Mouse (Mus musculus) urinary bladder, postnatal 25 days (tissue): ENCODE data around the gene Cadm2.

Source experiments
- DNase-seq: peaks from one replicate; pipeline ENCODE4 v3.0.0; 2022; ENCODE audit warnings: low spot score

The Cadm2 gene

GRCm38 (mm10) chr16:67509079-67509478 lies 111.6 kb downstream of the Cadm2 start:
- no peak for DNase-seq

DNA sequence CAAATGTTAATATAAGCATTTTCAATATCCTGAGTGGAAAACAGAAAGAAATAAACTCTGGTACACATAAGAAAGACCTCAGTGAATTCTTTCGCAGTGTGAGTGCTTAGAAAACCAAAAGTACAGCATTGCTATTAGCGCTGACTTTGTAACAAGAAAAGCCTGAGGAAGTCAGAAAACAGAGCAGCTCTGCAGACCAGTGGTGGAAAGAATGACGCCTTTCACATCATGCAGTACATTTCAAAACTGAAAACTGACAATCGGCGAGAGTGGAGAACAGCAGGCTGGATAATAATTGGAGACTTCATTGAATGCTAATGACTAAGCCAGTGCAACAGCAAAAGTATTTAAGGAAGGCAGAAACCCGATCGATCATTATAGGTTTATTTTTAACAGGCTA lies 138.2 kb downstream of the Cadm2 start:
- no peak for DNase-seq

DNA sequence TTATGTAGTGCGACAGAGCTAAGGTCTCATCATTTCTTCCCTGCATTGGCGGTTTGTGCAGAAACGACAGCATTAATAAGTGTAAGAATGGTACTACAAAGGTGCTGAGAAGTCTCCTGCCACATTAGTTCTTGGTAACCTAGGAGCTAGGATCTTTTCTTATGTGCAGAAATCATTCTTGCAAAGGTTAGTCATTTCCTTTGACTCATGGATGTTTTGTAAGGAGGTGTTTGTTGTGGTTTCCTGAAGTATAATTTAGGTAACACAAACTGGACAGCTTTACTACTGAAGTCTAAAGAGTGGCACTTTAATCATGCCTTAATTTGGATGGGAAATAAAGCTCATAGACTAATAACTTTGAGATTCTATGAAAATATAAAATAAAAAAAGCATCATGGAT lies 153.7 kb downstream of the Cadm2 start:
- DNase-seq: no peak

- no peak for DNase-seq
Measured at GRCm38 (mm10) chr16:67436301-67436700, 184.4 kb downstream of the Cadm2 start.

GRCm38 (mm10) chr16:67425371-67425770 lies 195.3 kb downstream of the Cadm2 start:
- DNase-seq: no peak

DNA sequence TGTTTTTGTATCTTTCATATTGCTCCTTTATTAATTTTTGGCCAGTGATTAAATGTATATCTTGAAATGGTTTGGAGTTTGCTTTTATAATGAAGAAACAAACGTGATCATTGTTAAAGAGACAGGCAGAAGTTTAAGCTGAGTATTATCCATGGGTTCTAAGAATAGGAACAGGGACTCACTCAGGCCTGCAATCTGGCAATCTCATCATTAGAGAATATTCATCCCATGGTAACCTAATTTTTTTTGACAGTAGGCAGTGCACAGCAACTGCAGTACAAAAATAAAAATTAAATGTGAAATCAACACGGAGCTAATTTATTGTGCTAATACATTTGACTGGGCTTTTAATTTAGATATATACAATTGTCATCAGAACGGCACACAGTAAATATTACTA lies 209.8 kb downstream of the Cadm2 start:
- DNase-seq: no peak

GRCm38 (mm10) chr16:67410482-67410881 lies 210.2 kb downstream of the Cadm2 start:
- no peak for DNase-seq

DNA sequence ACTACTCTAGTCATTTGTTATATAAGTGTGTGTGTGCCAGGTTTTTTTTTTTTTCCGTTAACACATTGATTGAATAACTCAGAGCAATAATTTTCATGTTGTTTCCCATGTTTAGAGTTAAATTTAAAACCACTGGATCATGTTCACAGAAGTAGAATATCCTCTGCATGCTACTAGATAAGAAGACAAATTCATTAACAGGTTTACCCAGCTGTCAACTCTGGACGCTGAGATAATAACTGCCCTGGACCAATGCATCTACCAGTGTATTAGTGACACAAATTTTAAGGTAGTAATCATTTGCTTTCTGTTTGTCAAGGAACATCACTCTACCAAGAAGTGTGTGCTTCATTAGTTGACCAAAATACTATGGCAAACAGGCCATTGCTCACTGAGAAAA lies 253.0 kb downstream of the Cadm2 start:
- DNase-seq: no peak

DNA sequence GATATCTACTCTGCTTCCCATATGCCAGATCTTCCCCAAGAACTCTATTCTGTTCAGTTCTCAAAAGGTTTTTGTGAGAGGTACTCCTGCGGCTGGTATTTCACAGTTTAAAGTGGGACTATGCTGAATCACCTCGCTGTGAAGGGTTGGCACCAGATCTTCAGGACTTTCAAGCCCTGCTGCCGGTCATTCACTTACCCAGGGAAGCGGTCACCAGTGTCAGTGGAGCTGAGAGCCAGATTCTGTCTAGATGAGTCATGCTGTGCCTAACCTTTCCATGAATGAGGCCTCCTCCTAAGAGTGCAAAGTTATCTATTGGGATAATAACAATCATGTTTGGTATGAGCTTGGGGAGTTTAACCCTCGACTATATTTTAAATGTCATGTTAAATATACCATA lies 272.7 kb downstream of the Cadm2 start:
- DNase-seq: no peak

GRCm38 (mm10) chr16:67347561-67347960 lies 273.1 kb downstream of the Cadm2 start:
- DNase-seq: no peak

GRCm38 (mm10) chr16:67346621-67347290 lies 274.0 kb downstream of the Cadm2 start:
- DNase-seq: no peak

GRCm38 (mm10) chr16:67344194-67344593 lies 276.5 kb downstream of the Cadm2 start:
- DNase-seq: no peak

GRCm38 (mm10) chr16:67311033-67311432 lies 309.7 kb downstream of the Cadm2 start:
- no peak for DNase-seq

DNA sequence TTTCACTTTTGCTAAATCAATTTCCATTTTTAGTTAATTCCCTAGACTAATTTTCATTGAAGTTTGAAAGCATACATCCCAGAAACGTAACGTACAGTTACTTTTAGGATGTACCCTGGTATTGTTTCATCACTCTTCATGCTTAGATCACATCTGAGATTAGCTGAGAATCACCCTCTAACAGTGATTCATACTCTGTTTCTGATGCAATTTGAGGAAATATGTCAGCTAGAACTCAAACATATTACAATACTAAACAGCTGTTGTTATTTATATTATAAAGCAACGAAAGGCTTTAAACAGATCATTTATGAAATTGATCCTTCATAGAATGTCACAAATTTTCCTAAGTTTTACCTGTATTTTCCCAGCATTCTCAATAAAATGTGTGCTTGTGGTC lies 336.0 kb downstream of the Cadm2 start:
- no peak for DNase-seq

DNA sequence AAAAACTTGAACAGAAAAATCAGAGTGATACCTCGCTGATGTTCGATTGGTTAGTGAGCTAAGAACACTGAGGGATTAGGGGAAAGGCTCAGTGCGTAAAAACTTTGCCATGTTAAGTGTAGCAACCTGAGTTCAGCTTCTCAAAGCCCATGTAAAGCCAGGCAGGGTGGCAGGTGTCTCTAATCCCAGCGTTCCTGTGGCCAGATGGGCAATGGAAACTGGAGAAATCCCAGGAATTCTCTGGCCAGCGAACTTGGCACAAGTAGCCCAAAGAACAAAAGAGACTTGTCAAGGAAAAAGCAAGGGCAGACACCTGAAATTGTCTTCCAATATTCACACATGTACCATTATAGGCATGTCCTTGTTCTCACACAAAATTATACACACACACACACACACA lies 377.1 kb downstream of the Cadm2 start:
- no peak for DNase-seq

GRCm38 (mm10) chr16:67234862-67235261 lies 385.8 kb downstream of the Cadm2 start:
- no peak for DNase-seq

GRCm38 (mm10) chr16:67226696-67227095 lies 394.0 kb downstream of the Cadm2 start:
- no peak for DNase-seq

DNA sequence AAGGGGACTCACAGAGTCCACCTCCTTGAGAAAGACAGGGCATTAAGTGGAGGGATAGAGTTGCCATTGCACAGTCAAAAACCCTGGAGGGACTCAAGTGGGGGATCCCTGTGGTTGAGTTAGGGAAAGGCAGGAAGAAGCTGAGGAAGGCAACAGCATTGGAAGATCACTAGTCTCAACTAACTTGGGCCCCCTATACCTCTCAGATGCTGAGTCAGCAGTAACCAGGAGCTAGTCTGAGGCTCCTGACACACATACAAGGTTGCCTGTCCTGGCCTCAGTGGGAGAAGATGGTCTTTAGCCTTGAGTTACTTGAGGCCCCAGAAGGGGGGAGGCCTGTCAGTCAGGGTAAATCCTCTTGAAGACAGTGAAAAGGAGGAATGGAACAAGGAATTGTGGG lies 417.4 kb downstream of the Cadm2 start:
- no peak for DNase-seq

DNA sequence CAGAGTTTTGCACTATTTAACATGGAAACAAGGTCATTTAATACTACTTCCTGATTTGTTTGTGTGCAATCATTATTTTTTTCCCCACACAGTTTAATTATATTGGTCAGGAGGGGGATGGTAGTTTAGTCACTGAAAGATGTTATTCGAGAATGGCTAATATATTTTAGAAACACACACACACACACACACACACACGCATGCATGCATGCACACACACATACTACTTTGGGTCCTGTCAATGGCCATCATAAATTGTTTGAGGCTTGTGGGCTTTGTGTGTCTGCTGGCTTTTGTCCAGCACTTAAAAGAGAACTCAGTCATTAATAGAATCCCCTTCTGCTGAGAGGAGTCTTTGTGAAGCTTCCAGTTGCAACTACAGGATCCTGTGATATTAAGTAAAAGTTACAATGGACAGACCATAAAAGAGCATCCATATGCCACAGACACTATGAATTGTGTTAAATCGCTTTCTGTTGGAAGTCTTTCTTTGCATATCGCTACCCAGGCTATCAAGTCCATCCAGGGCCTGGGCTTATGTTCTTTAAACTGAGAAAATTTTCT lies 427.8 kb downstream of the Cadm2 start:
- no peak for DNase-seq

GRCm38 (mm10) chr16:67192395-67192794 lies 428.3 kb downstream of the Cadm2 start:
- DNase-seq: no peak

DNA sequence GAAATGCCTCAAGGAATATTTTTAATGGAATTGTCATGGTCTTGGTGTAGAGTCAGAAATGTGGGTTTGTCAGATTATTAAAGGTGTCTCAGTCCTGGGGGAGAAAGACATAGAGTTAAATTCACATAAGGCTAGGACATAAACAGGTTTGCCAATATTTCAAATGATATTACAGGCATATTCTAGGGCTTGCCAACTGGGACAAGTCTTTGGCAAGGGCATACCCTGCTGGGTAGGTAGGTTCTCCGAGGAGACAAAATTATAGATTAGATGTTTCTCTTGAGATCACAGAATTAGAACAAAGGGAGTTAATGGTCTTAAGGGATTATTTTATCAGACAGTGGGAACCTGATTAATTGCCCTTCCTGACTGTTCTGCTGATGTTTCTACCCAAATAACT lies 434.4 kb downstream of the Cadm2 start:
- no peak for DNase-seq

DNA sequence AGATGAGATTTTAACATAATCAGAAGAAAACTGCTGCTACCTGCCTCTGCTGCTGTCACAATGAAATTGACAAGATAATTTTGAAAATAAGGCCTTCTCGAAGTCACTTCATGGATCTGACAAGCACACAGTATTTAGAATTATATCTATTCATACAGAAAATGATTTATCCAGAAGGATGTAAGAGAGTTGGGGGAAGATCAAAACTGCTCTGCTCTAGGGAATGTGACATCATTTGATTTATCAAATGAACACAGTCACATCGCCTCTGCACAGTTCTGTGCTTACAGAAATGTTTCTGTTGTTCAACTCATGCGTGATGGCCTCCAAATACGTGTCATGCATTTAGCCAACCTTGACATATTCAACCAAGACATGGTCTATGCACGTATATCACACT lies 437.8 kb downstream of the Cadm2 start:
- DNase-seq: no peak

DNA sequence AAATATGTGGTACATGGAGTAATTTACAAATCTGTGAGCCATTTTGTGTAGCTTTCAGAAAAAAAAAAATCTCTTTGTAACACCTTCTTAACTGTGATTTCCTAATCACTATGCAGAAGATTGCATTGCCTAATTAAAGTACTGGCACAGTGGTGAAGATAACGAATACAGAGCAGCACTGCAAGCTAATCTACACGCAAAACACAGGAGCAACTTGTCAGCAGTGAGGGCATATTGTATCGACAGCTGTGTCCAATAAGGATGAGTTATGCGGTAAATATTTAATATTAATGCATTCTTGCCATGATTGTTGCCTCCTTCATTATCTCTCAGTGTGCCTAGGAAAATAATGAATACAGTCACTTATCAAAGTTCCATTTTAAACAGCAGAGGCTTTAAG lies 445.3 kb downstream of the Cadm2 start:
- DNase-seq: no peak

DNA sequence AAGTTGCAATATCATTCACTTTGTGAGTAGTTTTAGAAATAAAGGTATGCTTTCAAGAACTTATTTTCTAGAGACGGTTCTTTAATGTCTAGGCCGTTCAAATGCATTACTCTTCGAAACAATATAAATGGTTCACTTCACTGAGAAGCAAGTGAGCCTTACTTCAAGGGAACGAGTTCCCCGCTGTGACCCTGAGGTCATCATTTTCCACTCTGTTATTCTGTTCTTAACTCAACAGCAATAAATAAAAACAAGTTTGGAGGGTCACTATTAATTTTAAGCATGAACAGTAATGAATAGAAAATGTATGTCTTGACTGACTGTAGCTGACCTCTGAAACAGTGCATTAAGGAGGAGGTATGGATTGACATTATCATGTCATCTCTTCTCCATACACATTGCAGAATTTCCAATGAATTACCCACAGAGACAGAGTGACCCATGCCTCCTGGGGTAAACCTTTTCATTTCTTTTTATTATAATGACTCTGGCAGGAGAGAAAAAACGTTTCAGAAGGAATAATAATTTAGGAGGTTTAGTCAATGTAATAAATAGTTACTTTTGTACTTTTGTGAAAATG lies 458.4 kb downstream of the Cadm2 start:
- no peak for DNase-seq
